Mouse (Mus musculus): ENCODE data around the gene Ribc1.
A peak's percentile ranks its signal among the peaks of the same experiment; 100 is the strongest.

The Ribc1 gene

DNA sequence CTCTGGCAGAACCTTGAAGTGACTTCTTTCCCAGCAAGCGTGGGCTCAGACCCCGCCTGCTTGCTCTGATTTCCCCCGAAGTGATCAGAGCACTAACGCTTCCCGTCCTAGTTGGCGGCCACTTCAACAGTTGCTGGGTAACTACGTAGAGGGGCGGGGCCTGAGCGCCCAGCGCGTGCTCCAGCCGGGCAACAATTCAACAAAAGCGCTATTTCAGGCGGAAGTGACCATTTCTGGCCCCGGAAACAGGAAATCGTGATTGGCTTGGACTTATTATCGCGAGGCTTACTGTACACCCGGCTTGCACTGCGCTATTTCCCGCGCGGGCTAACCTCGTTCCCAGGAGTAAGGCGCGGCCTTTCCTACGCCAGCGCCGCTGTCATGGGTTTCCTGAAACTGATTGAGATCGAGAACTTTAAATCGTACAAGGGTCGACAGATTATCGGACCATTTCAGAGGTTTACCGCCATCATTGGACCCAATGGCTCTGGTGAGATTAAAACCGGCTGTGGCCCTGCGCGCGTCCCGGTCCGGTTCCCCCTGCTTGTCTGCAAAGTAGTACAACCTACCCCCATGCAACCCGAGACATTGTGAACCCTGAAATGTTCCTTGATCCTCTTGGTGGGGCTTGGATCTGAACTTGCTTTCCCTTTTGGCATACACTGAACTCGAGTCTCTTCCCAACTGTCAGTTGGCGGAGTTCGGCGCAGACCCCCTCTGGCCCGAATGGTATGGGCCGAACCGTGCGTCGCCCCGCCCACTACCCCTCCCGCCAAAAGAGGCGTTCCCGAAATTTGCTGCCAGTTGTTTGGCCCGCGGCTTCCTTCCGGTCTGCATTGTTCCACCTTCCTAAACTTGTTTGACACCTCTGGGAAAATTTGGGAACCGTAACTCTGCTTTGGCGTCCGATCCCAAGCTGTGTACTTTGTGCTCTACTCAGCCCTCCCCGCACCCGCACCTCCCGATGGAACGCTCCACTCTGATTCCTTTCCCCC is at the start of gene Ribc1, which contains the start of gene Smc1a:
TSS of gene Ribc1 (minus strand) at position 145 of the 995 bp plus-strand sequence.
TSS of gene Smc1a (plus strand) at position 278 of the 995 bp plus-strand sequence.
- peak; percentile 94 for DNase-seq (ENCODE audit: low read depth, low spot score)

DNA sequence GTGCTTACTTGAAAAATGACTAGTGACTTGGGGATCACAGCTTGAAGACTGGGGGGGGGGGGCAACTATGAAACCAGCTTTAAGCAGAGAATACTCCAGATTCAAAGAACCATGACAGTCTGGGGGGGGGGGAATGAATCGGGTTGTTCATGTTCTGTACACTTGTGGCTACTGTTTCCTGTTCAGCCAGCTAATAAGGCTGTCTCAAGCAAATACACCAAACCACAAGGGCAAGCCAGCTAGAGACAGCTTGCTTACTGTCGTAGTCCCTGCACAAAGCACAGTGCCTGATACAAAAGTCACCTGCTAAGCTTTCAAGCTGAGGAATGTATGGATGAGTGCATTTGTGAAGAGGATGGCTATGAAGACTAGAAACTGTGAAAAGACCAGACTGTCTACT is 49.6 kb upstream of the Ribc1 start:
- no peak for DNase-seq (ENCODE audit: low read depth, low spot score)

DNA sequence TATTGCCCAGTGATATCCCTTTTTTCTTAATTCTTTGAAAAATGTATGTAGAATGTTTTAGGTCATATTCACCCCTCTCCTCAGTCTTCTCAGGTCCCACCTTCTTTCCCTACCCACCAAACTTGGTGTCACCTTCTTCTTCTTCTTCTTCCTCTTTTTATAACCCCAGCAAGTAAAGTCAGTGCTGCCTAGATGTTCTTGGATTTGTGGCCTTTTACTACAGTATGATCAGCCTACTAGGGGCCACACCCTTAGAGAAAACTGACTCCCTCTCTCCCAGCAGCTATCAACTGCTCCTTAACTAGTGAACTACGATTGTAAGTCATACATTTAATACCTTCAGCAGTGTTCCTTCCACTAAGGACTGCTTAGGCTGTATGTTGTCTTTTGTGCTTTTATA is 38.0 kb upstream of the Ribc1 start:
- DNase-seq (ENCODE audit: low read depth, low spot score), result no peak

DNA sequence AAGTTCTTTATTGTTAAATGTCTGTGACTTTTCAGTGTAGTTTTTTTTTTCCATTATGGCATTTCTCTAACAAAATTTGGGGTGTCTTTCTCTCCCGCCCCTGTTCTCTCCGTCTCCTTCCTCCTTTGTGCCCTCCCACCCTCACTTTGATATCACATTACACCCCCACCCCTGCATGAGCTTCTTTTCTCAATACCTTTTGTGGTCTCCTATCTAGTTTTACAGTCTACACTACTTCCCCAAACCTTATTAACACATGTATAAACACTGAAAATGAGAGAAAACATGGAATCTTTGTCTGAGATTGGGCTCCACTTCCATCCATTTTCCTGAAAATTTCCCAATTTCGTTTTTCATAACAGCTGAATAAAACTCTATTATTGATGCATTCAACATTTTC is 36.5 kb upstream of the Ribc1 start:
- no peak for DNase-seq (ENCODE audit: low read depth, low spot score)

DNA sequence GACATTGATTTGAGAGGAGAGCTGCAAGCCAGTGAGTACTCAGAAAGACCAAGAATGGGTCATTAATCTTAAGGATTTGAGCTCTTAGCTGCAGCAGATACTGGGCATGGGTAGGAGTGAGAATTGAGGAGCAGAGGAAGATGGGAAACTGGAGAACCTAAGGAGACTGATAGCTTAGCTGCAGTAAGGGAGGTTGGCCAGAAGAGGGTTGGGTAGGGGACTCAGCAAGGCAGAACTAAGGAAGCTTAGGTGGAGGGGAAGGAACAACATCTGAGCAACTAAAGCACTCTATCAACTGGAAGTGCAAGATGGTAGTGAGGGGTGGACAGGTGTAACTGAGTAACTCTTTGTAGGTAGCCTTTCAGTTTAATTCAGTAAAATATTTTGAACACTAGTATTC is 31.1 kb upstream of the Ribc1 start:
- DNase-seq (ENCODE audit: low read depth, low spot score), result no peak

DNA sequence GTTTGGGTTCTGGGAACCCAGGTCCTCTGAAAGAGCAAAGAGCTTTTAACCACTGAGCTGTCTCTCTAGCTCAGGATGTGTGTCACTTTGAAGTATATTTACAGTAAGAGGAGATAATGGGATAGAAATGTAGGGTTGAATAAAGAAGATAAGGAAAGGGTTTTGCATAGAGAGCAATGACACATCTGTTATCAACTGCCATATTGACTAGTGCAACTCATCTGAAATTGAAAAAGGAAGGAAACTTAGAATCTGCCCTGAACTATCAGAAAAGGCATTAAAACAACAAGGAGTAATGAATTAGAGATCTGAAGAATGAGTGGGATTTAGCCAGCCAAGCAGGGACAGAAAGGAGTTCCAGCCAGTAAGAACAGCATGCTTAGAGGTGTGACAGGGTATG is 23.8 kb upstream of the Ribc1 start:
- DNase-seq (ENCODE audit: low read depth, low spot score), result no peak

DNA sequence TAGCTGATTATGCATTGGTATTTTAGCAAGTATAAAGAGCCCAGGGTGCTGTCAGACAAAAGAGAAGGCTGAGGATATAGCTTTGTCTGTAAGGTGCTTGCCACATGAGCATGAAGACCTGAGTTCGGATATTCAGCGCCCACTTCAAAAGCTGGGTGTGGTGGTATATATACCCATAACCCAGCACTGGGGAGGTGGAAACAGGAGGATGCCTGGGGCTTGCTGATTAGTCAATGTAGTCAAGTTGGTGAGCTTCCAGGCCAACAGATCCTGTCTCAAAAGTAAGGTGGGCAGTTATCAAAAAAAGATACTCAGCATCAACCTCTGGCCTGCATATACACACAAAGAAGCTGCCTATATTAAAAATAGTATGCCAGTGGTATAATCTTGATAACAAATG is 3.2 kb upstream of the Ribc1 start:
- no peak for DNase-seq (ENCODE audit: low read depth, low spot score)

DNA sequence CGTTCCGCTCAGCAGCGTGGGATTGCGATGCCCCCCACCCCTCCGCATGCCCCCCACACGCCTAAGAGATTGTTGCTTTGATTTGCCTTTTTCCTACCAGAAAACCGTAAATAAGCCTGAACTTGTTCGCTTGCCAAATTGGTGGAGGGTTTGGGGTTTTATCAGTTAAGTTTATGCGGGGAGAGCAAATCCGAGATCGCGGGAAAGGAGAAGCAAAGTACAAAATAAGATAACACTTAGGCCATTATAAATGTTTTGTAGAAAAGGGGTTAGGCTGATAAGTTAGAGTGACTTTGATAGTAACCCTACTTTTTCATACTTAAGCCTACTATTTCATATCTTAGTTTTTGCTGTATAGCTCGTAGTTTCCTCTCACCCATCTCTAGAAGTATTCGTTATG is 1.1 kb upstream of the Ribc1 start:
- DNase-seq (ENCODE audit: low read depth, low spot score), result no peak

DNA sequence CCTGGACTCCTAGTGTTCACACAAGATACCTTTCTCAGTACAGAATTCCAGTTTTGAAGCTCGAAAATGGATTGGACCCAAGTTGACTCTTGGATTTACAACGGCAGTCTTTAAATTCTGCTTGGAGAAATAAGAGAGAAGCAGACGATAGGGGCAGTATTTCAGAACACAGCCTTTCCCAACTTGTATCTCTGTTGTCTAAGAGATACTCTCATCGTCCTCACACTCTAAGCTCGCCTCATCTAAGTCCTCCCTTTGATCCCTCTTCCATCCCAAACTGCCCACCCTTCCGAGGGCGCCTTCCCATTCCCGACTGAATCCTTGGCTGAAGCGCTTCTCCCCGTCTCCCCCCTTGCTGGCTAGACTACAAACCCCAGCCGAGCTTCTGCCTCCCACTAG is 344 bp downstream of the Ribc1 start:
- DNase-seq (ENCODE audit: low read depth, low spot score), result peak; percentile 1

DNA sequence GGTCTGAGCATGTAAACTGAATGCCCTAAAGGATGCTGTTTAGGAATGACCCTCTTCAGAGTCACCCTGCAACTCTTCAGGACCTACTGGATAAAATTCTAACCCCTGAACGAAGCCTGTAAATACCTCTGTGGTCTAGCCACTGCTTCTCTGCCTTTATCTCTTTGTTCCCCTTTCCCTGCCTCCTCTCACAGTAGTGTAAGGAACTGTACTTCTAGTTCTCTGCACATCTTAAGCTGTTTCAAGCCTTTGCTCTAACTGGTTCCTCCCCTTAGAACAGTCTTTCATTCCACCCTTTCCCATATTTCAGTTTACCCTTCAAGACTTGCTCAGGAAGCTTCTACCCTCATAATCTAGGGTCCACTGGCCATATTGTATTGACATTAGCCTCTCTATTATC is 8.2 kb downstream of the Ribc1 start:
- DNase-seq (ENCODE audit: low read depth, low spot score), result no peak

DNA sequence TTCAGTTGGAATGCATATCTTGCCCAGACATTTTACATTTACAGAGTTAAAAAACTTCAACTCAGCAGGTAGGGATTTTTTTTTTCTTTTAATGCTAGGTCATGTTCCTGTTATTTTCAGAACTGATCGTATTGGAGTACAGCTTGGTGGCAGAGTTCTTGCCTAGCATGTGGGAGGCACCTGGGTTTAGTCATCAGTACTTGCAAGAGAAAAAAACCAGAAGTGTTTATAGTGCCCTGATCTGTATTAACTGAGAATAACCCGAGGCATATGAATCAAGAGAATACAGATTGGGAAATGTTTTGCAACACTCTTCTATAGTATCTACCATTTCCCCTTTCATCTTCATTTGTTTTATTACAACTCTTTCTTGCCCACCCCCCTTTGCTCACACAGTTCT is 13.2 kb downstream of the Ribc1 start:
- DNase-seq (ENCODE audit: low read depth, low spot score), result no peak

DNA sequence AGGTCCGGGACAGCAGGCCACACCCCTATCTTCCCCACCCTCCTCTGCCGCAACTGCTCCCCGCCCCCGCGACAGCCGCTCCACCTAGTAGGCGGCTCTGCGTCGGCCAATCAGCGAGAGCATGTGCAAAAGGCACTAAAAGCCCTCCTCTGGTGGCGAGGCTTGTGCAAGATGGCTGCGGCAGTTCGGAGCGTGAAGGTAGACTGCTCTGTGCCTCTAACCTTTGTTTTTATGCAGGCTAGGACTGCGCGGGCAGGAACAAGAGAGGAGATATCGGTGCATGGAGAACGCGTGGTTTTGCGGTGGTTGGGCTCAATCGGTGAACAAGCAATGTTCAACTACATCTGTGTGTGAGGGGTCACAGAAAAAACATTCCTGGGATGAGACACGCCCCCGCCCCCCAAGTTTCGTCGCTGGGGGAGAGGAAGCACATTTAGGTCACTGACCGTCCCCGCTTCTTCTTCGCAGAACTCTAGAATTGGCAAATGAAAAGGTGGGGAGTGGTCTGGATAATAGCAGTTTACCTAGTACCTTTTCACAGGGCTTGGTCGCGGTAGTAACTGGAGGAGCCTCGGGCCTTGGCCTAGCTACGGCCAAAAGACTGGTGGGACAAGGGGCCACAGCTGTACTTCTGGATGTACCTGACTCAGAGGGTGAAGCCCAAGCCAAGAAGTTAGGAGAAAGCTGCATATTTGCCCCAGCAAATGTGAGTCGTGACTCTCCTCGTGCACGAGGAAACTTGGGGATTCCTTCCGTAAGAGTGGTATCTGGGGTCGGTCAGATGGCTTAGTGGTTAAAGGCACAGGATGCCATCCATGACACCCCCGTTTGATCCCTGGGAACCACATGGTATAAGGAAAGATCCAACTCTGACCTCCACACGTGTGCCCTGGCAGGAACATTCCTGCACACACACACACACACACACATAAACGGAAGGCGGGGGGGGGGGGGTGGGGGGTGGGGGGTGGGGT is 14.1 kb downstream of the Ribc1 start, which contains the start of gene Hsd17b10:
TSS of gene Hsd17b10 (plus strand) at position 109 of the 974 bp plus-strand sequence.
- peak; percentile 82 for DNase-seq (ENCODE audit: low read depth, low spot score)

DNA sequence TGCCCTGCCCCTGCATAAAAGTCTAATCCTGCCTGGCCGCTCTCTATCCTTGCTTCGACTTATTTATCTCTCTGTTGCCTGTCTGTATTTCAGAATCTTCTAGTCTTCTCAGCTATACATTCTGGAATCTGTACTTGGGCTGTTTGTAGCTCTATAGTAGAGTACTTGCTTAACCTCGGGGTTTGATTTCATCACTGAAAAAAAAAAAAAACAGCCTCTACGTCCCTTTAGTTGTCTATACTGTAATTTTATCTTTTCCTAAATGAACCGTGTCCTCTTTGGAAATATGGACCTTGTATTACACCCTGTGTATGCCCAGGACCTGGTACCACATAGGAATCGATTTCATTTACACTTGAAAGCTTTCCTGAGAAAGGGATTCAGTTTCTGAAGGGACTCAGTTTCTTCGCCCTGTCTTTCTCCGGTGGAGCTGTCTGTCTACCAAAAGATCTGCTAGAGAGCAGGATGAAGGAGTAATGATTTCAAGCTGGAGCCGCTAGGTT is 14.9 kb downstream of the Ribc1 start:
- DNase-seq (ENCODE audit: low read depth, low spot score), result no peak

DNA sequence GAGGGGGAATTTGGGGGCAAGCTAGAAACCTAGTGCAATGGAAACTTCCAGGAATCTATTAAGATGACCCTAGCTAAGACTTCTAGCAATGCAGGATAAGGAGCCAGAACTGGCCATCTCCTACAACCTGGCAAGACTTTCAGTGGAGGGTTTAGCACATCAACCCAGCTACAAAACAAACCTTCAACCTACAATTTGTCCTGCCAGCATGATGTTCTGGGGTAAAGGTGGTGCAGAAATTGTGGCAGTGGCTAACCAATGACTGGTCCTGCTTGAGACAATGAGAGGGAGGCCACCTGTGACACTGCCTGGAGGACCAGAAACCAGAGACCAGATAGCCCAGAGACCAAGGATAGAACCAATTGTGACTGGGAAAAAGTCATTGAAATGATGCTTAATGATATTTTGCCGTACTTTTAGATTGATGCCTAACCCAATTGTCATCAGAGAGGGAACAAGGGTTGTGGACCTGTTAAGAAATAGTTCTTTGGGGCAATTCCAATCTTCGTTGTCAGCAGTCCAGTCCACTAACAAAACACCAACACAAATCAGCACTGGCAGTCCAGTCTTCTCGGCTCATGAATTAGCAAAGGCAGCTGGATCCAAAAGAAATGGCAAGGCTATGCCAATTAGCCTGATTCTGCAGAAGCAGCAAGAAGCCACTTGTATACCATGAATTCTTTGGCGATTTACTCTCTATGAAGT is 16.9 kb downstream of the Ribc1 start:
- DNase-seq (ENCODE audit: low read depth, low spot score), result no peak

All from mesoderm, embryonic 11.5 days (tissue).